In genomic region chr11:62693299-62694184, GRCm38 (mm10) we compare ENCODE assay signal across 9 mouse cellular contexts. TPM values are rescaled to one million over a fixed set of nuclear protein-coding genes. Genes with fewer than 3 reads are reported as not detected.
DNase-seq lines count a peak whose midpoint lies in the region; ATAC-seq and TF ChIP-seq lines count a peak whose summit lies in the region.
"Had no signal": no experiment of that assay in that cellular context is flagged by ENCODE, and none has a peak within 500 bp of the region (broad histone marks: within the 10 kb centered on the region; RNA-seq: fewer than 3 reads in every experiment).

No protein-coding gene starts in this region.

- H3K27me3 ChIP-seq in liver, embryonic 14.5 days (ENCODE audit: control insufficient read depth, insufficient read depth, low read length) = no peaks in the 10 kb centered on the region
- H3K27me3 ChIP-seq in neural tube, embryonic 15.5 days (replicated peaks) = no peaks in the 10 kb centered on the region

- no peaks in the 10 kb centered on the region for H3K36me3 ChIP-seq in liver, embryonic 14.5 days (replicated peaks; ENCODE audit: control insufficient read depth, insufficient read depth, low read depth)
- no peaks in the 10 kb centered on the region for H3K36me3 ChIP-seq in neural tube, embryonic 15.5 days

- 0 out of 2 replicates have a peak, but pooled peaks have one; percentile 25 for ATAC-seq in erythroid progenitor cell, adult 5-6 weeks (replicated peaks; ENCODE audit: low FRiP score, poor library complexity, severe bottlenecking)
- peak; percentile 89 for ATAC-seq in inflammation-experienced regulatory T-cells, adult 6 months
- peak; percentile 39; the same call in 1 of the 2 replicates for ATAC-seq in liver, embryonic 14.5 days (ENCODE audit: insufficient read depth)
- ATAC-seq in neural tube, embryonic 15.5 days (ENCODE audit: low FRiP score) = peak; percentile 84

- H3K4me1 ChIP-seq in liver, embryonic 14.5 days (replicated peaks; ENCODE audit: control insufficient read depth in 2 of 2, insufficient read depth in 2 of 2, low read length in 1 of 2) = no peaks in the 10 kb centered on the region
- H3K4me1 ChIP-seq in neural tube, embryonic 15.5 days = no peaks in the 10 kb centered on the region

- H3K9me3 ChIP-seq in liver, embryonic 14.5 days (ENCODE audit: control insufficient read depth, low read length) = no peaks in the 10 kb centered on the region
- no peaks in the 10 kb centered on the region for H3K9me3 ChIP-seq in neural tube, embryonic 15.5 days (replicated peaks)

- TF ChIP-seq EP300 in liver, embryonic 14.5 days (IDR thresholded peaks at IDR 0.05; ENCODE audit: low read depth) = no peak

- peak; percentile 34 to 87 for DNase-seq in adrenal gland, adult (ENCODE audit: inconsistent age in 2 of 2, low spot score in 1 of 2)
- DNase-seq in adrenal gland, adult 8-10 months = no peak
- peak; percentile 89 for DNase-seq in 416B (ENCODE audit: low read depth)
- DNase-seq in brain, adult 2 months (ENCODE audit: low read depth, low spot score) = peak; percentile 89
- peak; percentile 30 to 47 (median 31) for DNase-seq in liver, embryonic 14.5 days (ENCODE audit: low read depth in 3 of 3, low spot score in 3 of 3)

- no peak overlapping the region for H3K27ac ChIP-seq in liver, embryonic 14.5 days
- H3K27ac ChIP-seq in neural tube, embryonic 15.5 days (replicated peaks) = no peak overlapping the region

- 24% methylated on average over 9 of the region's 11 CpGs for WGBS in liver, embryonic 14.5 days (ENCODE audit: insufficient replicate concordance)
- WGBS in neural tube, embryonic 15.5 days = 28% methylated on average over 10 of the region's 11 CpGs

- no peak overlapping the region for H3K4me3 ChIP-seq in liver, embryonic 14.5 days (ENCODE audit: insufficient read depth in 1 of 2, low read depth in 2 of 2, low read length in 2 of 2)
- no peak overlapping the region for H3K4me3 ChIP-seq in neural tube, embryonic 15.5 days (replicated peaks)

- no peak overlapping the region for H3K9ac ChIP-seq in liver, embryonic 14.5 days (replicated peaks)
- H3K9ac ChIP-seq in neural tube, embryonic 15.5 days (replicated peaks) = no peak overlapping the region

- H3K4me2 ChIP-seq in liver, embryonic 14.5 days (ENCODE audit: low read depth) = no peak overlapping the region
- H3K4me2 ChIP-seq in neural tube, embryonic 15.5 days = no peak overlapping the region

- peak; percentile 72 for TF ChIP-seq CTCF in liver, embryonic 14.5 days (IDR thresholded peaks at IDR 0.05; ENCODE audit: low read depth)

RNA-seq across cellular contexts. Expression of gene Zfp287, which starts 38.2 kb away (rescaled TPM):
- 1 to 10 TPM; 4.5 to 9.8 (median 6.8) TPM for total RNA-seq in adrenal gland, adult 8-10 months (2022)
- 0.42 TPM in 1 of 2 replicates, not detected in the other for total RNA-seq in erythroid progenitor cell, adult 5-6 weeks (2015; ENCODE audit: low replicate concordance)
- total RNA-seq in erythroid progenitor cell, adult 5-6 weeks (2017; ENCODE audit: low replicate concordance) = 0.26 and 0.83 TPM in 2 replicates
- polyA plus RNA-seq in inflammation-experienced regulatory T-cells, adult 6 months (2017; shearing (Covaris generic)) = 10 to 100 TPM; 17.7 to 24.7 (median 18.9) TPM
- polyA plus RNA-seq in liver, embryonic 14.5 days (2012; rRNA removed) = 0.21 and 0.26 TPM in 2 replicates
- 0.22 and 0.42 TPM in 2 replicates for polyA plus RNA-seq in liver, embryonic 14.5 days (2014; fragmentation: Nextera tagmentation; extraction: Ambion mirVana)
- 16.5 and 18.0 TPM in 2 replicates for polyA plus RNA-seq in neural tube, embryonic 15.5 days (2015; fragmentation: Nextera tagmentation; extraction: Ambion mirVana)

RNA-seq across cellular contexts. Expression of gene Mmgt2, which starts 45.1 kb away (rescaled TPM):
- total RNA-seq in adrenal gland, adult 8-10 months (2022) = 10 to 100 TPM; 39.9 to 60.5 (median 52.3) TPM
- 1.8 and 3.8 TPM in 2 replicates for total RNA-seq in erythroid progenitor cell, adult 5-6 weeks (2015; ENCODE audit: low replicate concordance)
- total RNA-seq in erythroid progenitor cell, adult 5-6 weeks (2017; ENCODE audit: low replicate concordance) = 3.0 and 4.5 TPM in 2 replicates
- polyA plus RNA-seq in inflammation-experienced regulatory T-cells, adult 6 months (2017; shearing (Covaris generic)) = 10 to 100 TPM; 33.7 to 47.7 (median 38.7) TPM
- 8.1 and 8.9 TPM in 2 replicates for polyA plus RNA-seq in liver, embryonic 14.5 days (2012; rRNA removed)
- 8.8 and 8.9 TPM in 2 replicates for polyA plus RNA-seq in liver, embryonic 14.5 days (2014; fragmentation: Nextera tagmentation; extraction: Ambion mirVana)
- polyA plus RNA-seq in neural tube, embryonic 15.5 days (2015; fragmentation: Nextera tagmentation; extraction: Ambion mirVana) = 23.2 and 30.8 TPM in 2 replicates

RNA-seq across cellular contexts. Expression of gene Lrrc75a, which starts 45.2 kb away (rescaled TPM):
- total RNA-seq in adrenal gland, adult 8-10 months (2022) = 10 to 100 TPM; 30.3 to 54.2 (median 37.9) TPM
- total RNA-seq in erythroid progenitor cell, adult 5-6 weeks (2015; ENCODE audit: low replicate concordance) = 2.9 TPM in 1 of 2 replicates, not detected in the other
- total RNA-seq in erythroid progenitor cell, adult 5-6 weeks (2017; ENCODE audit: low replicate concordance) = 0.53 TPM in 1 of 2 replicates, not detected in the other
- 1 to 10 TPM; 1.8 to 2.6 (median 2.1) TPM for polyA plus RNA-seq in inflammation-experienced regulatory T-cells, adult 6 months (2017; shearing (Covaris generic))
- polyA plus RNA-seq in liver, embryonic 14.5 days (2012; rRNA removed) = 0.93 and 1.1 TPM in 2 replicates
- polyA plus RNA-seq in liver, embryonic 14.5 days (2014; fragmentation: Nextera tagmentation; extraction: Ambion mirVana) = 0.99 and 1.3 TPM in 2 replicates
- 8.2 and 8.5 TPM in 2 replicates for polyA plus RNA-seq in neural tube, embryonic 15.5 days (2015; fragmentation: Nextera tagmentation; extraction: Ambion mirVana)

RNA-seq across cellular contexts. Expression of gene Gm10428, which starts 59.4 kb away (rescaled TPM):
- not detected for total RNA-seq in adrenal gland, adult 8-10 months (2022)
- not detected in 2 replicates for total RNA-seq in erythroid progenitor cell, adult 5-6 weeks (2015; ENCODE audit: low replicate concordance)
- total RNA-seq in erythroid progenitor cell, adult 5-6 weeks (2017; ENCODE audit: low replicate concordance) = not detected in 2 replicates
- polyA plus RNA-seq in inflammation-experienced regulatory T-cells, adult 6 months (2017; shearing (Covaris generic)) = not detected
- not detected in 2 replicates for polyA plus RNA-seq in liver, embryonic 14.5 days (2012; rRNA removed)
- polyA plus RNA-seq in liver, embryonic 14.5 days (2014; fragmentation: Nextera tagmentation; extraction: Ambion mirVana) = not detected in 2 replicates
- not detected in 2 replicates for polyA plus RNA-seq in neural tube, embryonic 15.5 days (2015; fragmentation: Nextera tagmentation; extraction: Ambion mirVana)
- total RNA-seq: left cerebral cortex, postnatal 25 days had no signal

Comparison
In these comparisons a context has a peak if more than half of its experiments do, and no peak if none do; other contexts are left out.
1. ATAC-seq: peak in every context shown above with its lines; median percentile 89 in inflammation-experienced regulatory T-cells, adult 6 months; 84 in neural tube, embryonic 15.5 days; 39 in liver, embryonic 14.5 days; 25 in erythroid progenitor cell, adult 5-6 weeks.
2. RNA of gene Zfp287, which starts 38.2 kb away (polyA plus RNA-seq): 17.7 to 24.7 TPM in inflammation-experienced regulatory T-cells, adult 6 months and 16.5 to 18.0 TPM in neural tube, embryonic 15.5 days; 0.21 to 0.42 TPM in liver, embryonic 14.5 days; every median in the first group is over 10 times any median in the second.